Mouse (Mus musculus) testis, adult 2 months (tissue): Measurements from ENCODE around the gene Rap1b.

Experiments
- CTCF ChIP-seq: fragments of 200-500 bp; IDR thresholded peaks from 2 replicates; pipeline ENCODE4 v1.5.1; 2012; ENCODE audit warnings: low read depth, mild to moderate bottlenecking, inconsistent platforms, low read length, moderate library complexity; ENCODE audit not compliant: control insufficient read depth, insufficient read depth, insufficient replicate concordance
- POLR2A ChIP-seq: fragments of 200-500 bp; IDR thresholded peaks from 2 replicates; pipeline ENCODE4 v1.6.1; 2012; ENCODE audit warnings: low read depth, mild to moderate bottlenecking, inconsistent platforms, low read length, moderate library complexity; ENCODE audit not compliant: control insufficient read depth

DNA sequence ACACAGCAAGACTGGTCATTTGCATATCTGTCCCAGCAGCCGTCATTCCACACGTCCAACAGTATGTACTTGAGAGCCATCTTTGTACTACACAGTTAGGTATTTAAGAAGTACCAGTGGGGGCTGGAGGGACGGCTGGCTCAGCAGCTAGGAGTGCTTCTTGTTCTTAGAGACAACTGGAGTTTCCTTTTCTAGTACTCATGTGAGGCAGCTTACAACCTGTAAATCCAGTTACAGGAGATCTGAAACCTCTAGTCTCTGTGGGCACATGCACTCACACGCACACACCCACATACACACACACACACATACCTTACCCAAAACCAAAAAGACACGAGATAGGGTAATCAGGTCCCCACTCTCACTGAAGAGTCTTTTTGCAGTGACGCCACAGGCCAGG, 18.9 kb upstream of the Rap1b start:
- no peak for TF ChIP-seq CTCF
- no peak for TF ChIP-seq POLR2A
